ENCODE assay signal across 9 mouse cellular contexts in the genomic region with DNA sequence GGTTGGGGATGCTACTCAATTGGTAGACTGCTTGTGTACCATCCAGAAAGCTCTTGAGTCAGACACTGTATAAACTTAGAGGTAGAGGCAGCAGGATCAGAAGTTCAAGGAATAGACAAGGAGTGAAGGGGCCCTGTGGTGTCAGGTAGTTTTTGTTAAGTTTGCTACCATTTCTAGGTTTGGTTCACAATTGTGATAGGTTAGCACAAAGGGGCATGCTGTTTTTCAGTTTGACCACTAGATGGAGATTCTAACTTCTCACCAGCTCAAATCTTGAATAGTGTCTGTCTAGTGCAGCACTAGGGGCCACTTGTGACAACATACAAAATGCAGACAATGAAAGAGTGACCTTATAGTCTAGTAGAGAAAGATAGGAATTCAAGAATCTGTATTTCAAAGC. TPM values are rescaled to one million over a fixed set of nuclear protein-coding genes. Genes with fewer than 3 reads are reported as not detected.
A peak's percentile ranks its signal among the peaks of the same experiment; 100 is the strongest.
DNase-seq lines count a peak whose midpoint lies in the region; ATAC-seq and TF ChIP-seq lines count a peak whose summit lies in the region.
"Had no signal": no experiment of that assay in that cellular context is flagged by ENCODE, and none has a peak within 500 bp of the region (broad histone marks: within the 10 kb centered on the region; RNA-seq: fewer than 3 reads in every experiment).

No protein-coding gene starts in this region.

- DNase-seq in gastrocnemius, adult 2 months: no peak
- no peak for DNase-seq in gastrocnemius, adult 18-20 months (ENCODE audit: low spot score)
- DNase-seq in lung, postnatal 0 days (ENCODE audit: low spot score): peak; percentile 89
- no peak for DNase-seq in lung, postnatal 4 days
- DNase-seq in ZHBTc4 (ENCODE audit: low read depth, low spot score): peak; percentile 51
- DNase-seq in naive thymus-derived CD4-positive, alpha-beta T cell, adult 2 months (ENCODE audit: low read depth): peak; percentile 55
- DNase-seq: gastrocnemius, postnatal 25 days had no signal

- no peaks in the 10 kb centered on the region for H3K36me3 ChIP-seq in lung, postnatal 0 days (ENCODE audit: insufficient read depth, low read length)
- no peaks in the 10 kb centered on the region for H3K36me3 ChIP-seq in kidney, embryonic 15.5 days
- no peaks in the 10 kb centered on the region for H3K36me3 ChIP-seq in kidney, embryonic 16.5 days (ENCODE audit: insufficient read depth, low read length)

- no peaks in the 10 kb centered on the region for H3K27me3 ChIP-seq in lung, postnatal 0 days (replicated peaks; ENCODE audit: insufficient read depth, low read length)
- no peaks in the 10 kb centered on the region for H3K27me3 ChIP-seq in kidney, embryonic 15.5 days
- H3K27me3 ChIP-seq in kidney, embryonic 16.5 days (ENCODE audit: insufficient read depth, low read length): no peaks in the 10 kb centered on the region

- ATAC-seq in lung, postnatal 0 days: no peak
- no peak for ATAC-seq in kidney, embryonic 15.5 days (replicated peaks; ENCODE audit: low FRiP score)
- ATAC-seq in kidney, embryonic 16.5 days (ENCODE audit: low FRiP score, low TSS enrichment): no peak

- intact Hi-C loops in gastrocnemius, adult 2 months (cut with DNase I): loop anchor here (1.0 kb wide), 1 partner anchor 37 kb away; no protein-coding TSS in a partner anchor

- H3K4me2 ChIP-seq in lung, postnatal 0 days (replicated peaks; ENCODE audit: low read depth, low read length): no peak overlapping the region
- H3K4me2 ChIP-seq in kidney, embryonic 15.5 days: no peak overlapping the region
- no peak overlapping the region for H3K4me2 ChIP-seq in kidney, embryonic 16.5 days (replicated peaks; ENCODE audit: low read depth, low read length)

- H3K9me3 ChIP-seq in lung, postnatal 0 days (ENCODE audit: low read length): no peaks in the 10 kb centered on the region
- no peaks in the 10 kb centered on the region for H3K9me3 ChIP-seq in kidney, embryonic 15.5 days (replicated peaks)
- no peaks in the 10 kb centered on the region for H3K9me3 ChIP-seq in kidney, embryonic 16.5 days (ENCODE audit: low read length)

- peak; percentile 87 for TF ChIP-seq CTCF in gastrocnemius, adult 2 months (IDR thresholded peaks at IDR 0.05)
- TF ChIP-seq CTCF in lung, postnatal 0 days (IDR thresholded peaks at IDR 0.05): peak; percentile 89

- H3K27ac ChIP-seq in gastrocnemius, adult 2 months: peak overlapping the region; percentile 35; the same call in 1 of the 2 replicates
- H3K27ac ChIP-seq in lung, postnatal 0 days (ENCODE audit: low read length): no peak overlapping the region
- H3K27ac ChIP-seq in kidney, embryonic 15.5 days: no peak overlapping the region
- H3K27ac ChIP-seq in kidney, embryonic 16.5 days (ENCODE audit: low read length): no peak overlapping the region

- H3K9ac ChIP-seq in lung, postnatal 0 days (replicated peaks; ENCODE audit: low read depth): no peak overlapping the region
- no peak overlapping the region for H3K9ac ChIP-seq in kidney, embryonic 15.5 days
- no peak overlapping the region for H3K9ac ChIP-seq in kidney, embryonic 16.5 days (replicated peaks; ENCODE audit: low read length)

- no peak overlapping the region for H3K4me3 ChIP-seq in gastrocnemius, adult 2 months
- H3K4me3 ChIP-seq in lung, postnatal 0 days (ENCODE audit: low read depth, low read length): no peak overlapping the region
- H3K4me3 ChIP-seq in kidney, embryonic 15.5 days (replicated peaks): no peak overlapping the region
- no peak overlapping the region for H3K4me3 ChIP-seq in kidney, embryonic 16.5 days (ENCODE audit: low read length)

- H3K4me1 ChIP-seq in lung, postnatal 0 days (ENCODE audit: insufficient read depth, low read depth, low read length): no peaks in the 10 kb centered on the region
- peaks cover 13% of the 10 kb centered on the region for H3K4me1 ChIP-seq in kidney, embryonic 15.5 days
- peaks cover 13% of the 10 kb centered on the region for H3K4me1 ChIP-seq in kidney, embryonic 16.5 days (ENCODE audit: insufficient read depth, low read length)

- no peak for TF ChIP-seq EP300 in lung, postnatal 0 days (IDR thresholded peaks at IDR 0.05)

RNA-seq across cellular contexts. Expression of gene Nedd4, which starts 27.0 kb away (rescaled TPM):
- 100 to 1,000 TPM; 273 to 325 TPM for total RNA-seq in gastrocnemius, adult 2 months (2021)
- 100 to 1,000 TPM; 266 to 284 TPM for total RNA-seq in gastrocnemius, adult 18-20 months (2021)
- polyA plus RNA-seq in lung, postnatal 0 days (2015; fragmentation: Nextera tagmentation; extraction: Ambion mirVana): 264 and 334 TPM in 2 replicates
- polyA plus RNA-seq in kidney, embryonic 15.5 days (2015; fragmentation: Nextera tagmentation; extraction: Ambion mirVana): 647 and 670 TPM in 2 replicates
- polyA plus RNA-seq in kidney, embryonic 16.5 days (2015; fragmentation: Nextera tagmentation; extraction: Ambion mirVana): 652 and 684 TPM in 2 replicates

Comparison
In these comparisons a context has a peak if more than half of its experiments do, and no peak if none do; other contexts are left out.
1. DNase-seq: peak in lung, postnatal 0 days (single experiment), ZHBTc4 (single experiment) and naive thymus-derived CD4-positive, alpha-beta T cell, adult 2 months (single experiment); none in gastrocnemius, adult 2 months (single experiment), gastrocnemius, adult 18-20 months (single experiment) and lung, postnatal 4 days (0 of 2).